Mouse (Mus musculus) gastrocnemius, postnatal 10 days (tissue): Measurements from ENCODE around the gene Defa31. TPM values are rescaled to one million over a fixed set of nuclear protein-coding genes. Genes with fewer than 3 reads are reported as not detected.
"Not testable (repeated sequence)": the region's sequence is repeated elsewhere in the genome, so short reads cannot be mapped to it uniquely, and the experiment has no call there.

Source experiments
- DNase-seq: peaks from one replicate; pipeline ENCODE4 v3.0.0; 2021; ENCODE audit warnings: mixed read lengths
- long read RNA-seq, 2 experiments: library from polyadenylated mRNA; stranded (forward); transcript quantifications; one replicate each; pipeline ENCODE4 v2.0.0; 2021
- total RNA-seq, 2 experiments: library from RNA; stranded (reverse); gene quantifications; 2 replicates each; pipeline ENCODE4 v1.2.3; 2021

Gene Defa31
- not detected for total RNA-seq
- long read RNA-seq, experiment 1: 0 reads
- long read RNA-seq, experiment 2: 0 reads

GRCm38 (mm10) chr8:21191314-21191713, at the start of gene Defa31:
TSS of gene Defa31 (plus strand) at chr8:21191614.
- DNase-seq: not testable (repeated sequence)

- DNase-seq: not testable (repeated sequence)
Measured at GRCm38 (mm10) chr8:21161977-21162376, 29.4 kb upstream of the Defa31 start, which contains the start of gene Defa22. TSS of gene Defa22 (plus strand) at chr8:21162277.

- DNase-seq: not testable (repeated sequence)
Measured at GRCm38 (mm10) chr8:21201261-21201660, 9.8 kb downstream of the Defa31 start, which contains the start of gene Gm15293. TSS of gene Gm15293 (plus strand) at chr8:21201561.

Other genes starting within 250 kb of the Defa31 start
- gene AY761185, start 246.9 kb upstream of the Defa31 start, total RNA-seq: not detected
- gene Defa21, start 166.1 kb upstream of the Defa31 start, total RNA-seq: not detected
- gene Defa23, start 136.6 kb upstream of the Defa31 start, total RNA-seq: not detected
- gene Defa35, start 126.6 kb upstream of the Defa31 start, total RNA-seq: not detected
- not detected for gene Defa25, start 107.2 kb upstream of the Defa31 start, total RNA-seq
- gene Gm14851, start 95.6 kb upstream of the Defa31 start, total RNA-seq: not detected
- gene Defa30, start 57.0 kb upstream of the Defa31 start, total RNA-seq: not detected
- gene Defa22, start 29.3 kb upstream of the Defa31 start, total RNA-seq: not detected
- not detected for gene Gm15293, start 9.9 kb downstream of the Defa31 start, total RNA-seq
- gene Gm15292, start 58.1 kb downstream of the Defa31 start, total RNA-seq: not detected
- not detected for gene Defa27, start 123.9 kb downstream of the Defa31 start, total RNA-seq
- gene Defa29, start 135.4 kb downstream of the Defa31 start, total RNA-seq: not detected
- gene Defa2, start 186.9 kb downstream of the Defa31 start, total RNA-seq: not detected
- not detected for gene Defa33, start 200.2 kb downstream of the Defa31 start, total RNA-seq
- not detected for gene Defa36, start 235.8 kb downstream of the Defa31 start, total RNA-seq